Mouse (Mus musculus): ENCODE results near the gene Alpl. TPM values are rescaled to one million over a fixed set of nuclear protein-coding genes. Genes with fewer than 3 reads are reported as not detected.

The Alpl gene
- polyA plus RNA-seq, 1 experiment from 2014 or later: 9.8 TPM

- Histone ChIP-seq H3K4me1 (ENCODE audit: control insufficient read depth, insufficient read depth, low read length) (peaks cover 20% of the 10 kb centered on the region), H3K9me3 (replicated peaks; ENCODE audit: control insufficient read depth, low read length) (no peaks in the 10 kb centered on the region), H3K27ac (ENCODE audit: low read length) (no peak overlapping the region), H3K4me3 (replicated peaks; ENCODE audit: low read length) (no peak overlapping the region), H3K36me3 (ENCODE audit: control insufficient read depth, insufficient read depth, low read length) (no peaks in the 10 kb centered on the region), H3K27me3 (ENCODE audit: control insufficient read depth, insufficient read depth, low read length) (no peaks in the 10 kb centered on the region), H3K4me2 (ENCODE audit: low read depth, low read length) (no peak overlapping the region), H3K9ac (ENCODE audit: low read length) (no peak overlapping the region)
- no peak for ATAC-seq (ENCODE audit: insufficient read depth, low FRiP score)
- 61% methylated on average over 2 of the region's 2 CpGs for WGBS
Observed at GRCm38 (mm10) chr4:137754446-137754845, 41.7 kb downstream of the Alpl start.

- Histone ChIP-seq H3K27ac (ENCODE audit: low read length) (no peak overlapping the region), H3K4me1 (ENCODE audit: control insufficient read depth, insufficient read depth, low read length) (peaks cover 20% of the 10 kb centered on the region), H3K4me3 (replicated peaks; ENCODE audit: low read length) (no peak overlapping the region), H3K9me3 (replicated peaks; ENCODE audit: control insufficient read depth, low read length) (no peaks in the 10 kb centered on the region), H3K36me3 (ENCODE audit: control insufficient read depth, insufficient read depth, low read length) (no peaks in the 10 kb centered on the region), H3K27me3 (ENCODE audit: control insufficient read depth, insufficient read depth, low read length) (no peaks in the 10 kb centered on the region), H3K4me2 (ENCODE audit: low read depth, low read length) (no peak overlapping the region), H3K9ac (ENCODE audit: low read length) (no peak overlapping the region)
- no peak for ATAC-seq (ENCODE audit: insufficient read depth, low FRiP score)
- WGBS: 73% methylated on average over 7 of the region's 7 CpGs
Observed at GRCm38 (mm10) chr4:137753199-137753598, 43.0 kb downstream of the Alpl start.

GRCm38 (mm10) chr4:137752471-137752870, 43.7 kb downstream of the Alpl start:
- Histone ChIP-seq H3K27ac (ENCODE audit: low read length) (no peak overlapping the region), H3K4me2 (ENCODE audit: low read depth, low read length) (no peak overlapping the region), H3K9me3 (replicated peaks; ENCODE audit: control insufficient read depth, low read length) (no peaks in the 10 kb centered on the region), H3K27me3 (ENCODE audit: control insufficient read depth, insufficient read depth, low read length) (no peaks in the 10 kb centered on the region), H3K4me1 (ENCODE audit: control insufficient read depth, insufficient read depth, low read length) (peaks cover 20% of the 10 kb centered on the region), H3K36me3 (ENCODE audit: control insufficient read depth, insufficient read depth, low read length) (no peaks in the 10 kb centered on the region), H3K4me3 (replicated peaks; ENCODE audit: low read length) (no peak overlapping the region), H3K9ac (ENCODE audit: low read length) (no peak overlapping the region)
- 75% methylated on average over 15 of the region's 15 CpGs for WGBS
- ATAC-seq (ENCODE audit: insufficient read depth, low FRiP score): no peak

GRCm38 (mm10) chr4:137751717-137752116, 44.5 kb downstream of the Alpl start:
- peak overlapping the region; percentile 72 for H3K27ac ChIP-seq (ENCODE audit: low read length)
- no peak overlapping the region for H3K4me3 ChIP-seq (replicated peaks; ENCODE audit: low read length)
- no peak overlapping the region for H3K4me2 ChIP-seq (ENCODE audit: low read depth, low read length)
- H3K4me1 ChIP-seq (ENCODE audit: control insufficient read depth, insufficient read depth, low read length): peaks cover 20% of the 10 kb centered on the region
- no peaks in the 10 kb centered on the region for H3K36me3 ChIP-seq (ENCODE audit: control insufficient read depth, insufficient read depth, low read length)
- peak; percentile 63; the same call in 1 of the 2 replicates for ATAC-seq (ENCODE audit: insufficient read depth, low FRiP score)
- H3K27me3 ChIP-seq (ENCODE audit: control insufficient read depth, insufficient read depth, low read length): no peaks in the 10 kb centered on the region
- H3K9ac ChIP-seq (ENCODE audit: low read length): no peak overlapping the region
- 42% methylated on average over 9 of the region's 9 CpGs for WGBS
- H3K9me3 ChIP-seq (replicated peaks; ENCODE audit: control insufficient read depth, low read length): no peaks in the 10 kb centered on the region

GRCm38 (mm10) chr4:137751310-137751709, 44.9 kb downstream of the Alpl start:
- peak; percentile 81 for ATAC-seq (ENCODE audit: insufficient read depth, low FRiP score)

GRCm38 (mm10) chr4:137750121-137750520, 46.1 kb downstream of the Alpl start:
- Histone ChIP-seq H3K9ac (ENCODE audit: low read length) (no peak overlapping the region), H3K27ac (ENCODE audit: low read length) (no peak overlapping the region), H3K9me3 (replicated peaks; ENCODE audit: control insufficient read depth, low read length) (no peaks in the 10 kb centered on the region), H3K4me1 (ENCODE audit: control insufficient read depth, insufficient read depth, low read length) (peaks cover 20% of the 10 kb centered on the region), H3K36me3 (ENCODE audit: control insufficient read depth, insufficient read depth, low read length) (no peaks in the 10 kb centered on the region), H3K27me3 (ENCODE audit: control insufficient read depth, insufficient read depth, low read length) (no peaks in the 10 kb centered on the region), H3K4me2 (ENCODE audit: low read depth, low read length) (no peak overlapping the region), H3K4me3 (replicated peaks; ENCODE audit: low read length) (no peak overlapping the region)
- WGBS: 69% methylated on average over 9 of the region's 9 CpGs
- no peak for ATAC-seq (ENCODE audit: insufficient read depth, low FRiP score)

More at GRCm38 (mm10) chr4:137751310-137751709, 44.9 kb downstream of the Alpl start:
- 45% methylated on average over 8 of the region's 8 CpGs for WGBS
- H3K36me3 ChIP-seq (ENCODE audit: control insufficient read depth, insufficient read depth, low read length): no peaks in the 10 kb centered on the region
- peak overlapping the region; percentile 72 for H3K27ac ChIP-seq (ENCODE audit: low read length)
- H3K27me3 ChIP-seq (ENCODE audit: control insufficient read depth, insufficient read depth, low read length): no peaks in the 10 kb centered on the region
- H3K4me2 ChIP-seq (ENCODE audit: low read depth, low read length): no peak overlapping the region
- H3K4me3 ChIP-seq (replicated peaks; ENCODE audit: low read length): no peak overlapping the region
- peaks cover 20% of the 10 kb centered on the region for H3K4me1 ChIP-seq (ENCODE audit: control insufficient read depth, insufficient read depth, low read length)
- no peaks in the 10 kb centered on the region for H3K9me3 ChIP-seq (replicated peaks; ENCODE audit: control insufficient read depth, low read length)
- H3K9ac ChIP-seq (ENCODE audit: low read length): no peak overlapping the region

- H3K4me2 ChIP-seq (ENCODE audit: low read depth, low read length): no peak overlapping the region
- H3K27ac ChIP-seq (ENCODE audit: low read length): no peak overlapping the region
- no peaks in the 10 kb centered on the region for H3K9me3 ChIP-seq (replicated peaks; ENCODE audit: control insufficient read depth, low read length)
- no peak overlapping the region for H3K9ac ChIP-seq (ENCODE audit: low read length)
- H3K27me3 ChIP-seq (ENCODE audit: control insufficient read depth, insufficient read depth, low read length): no peaks in the 10 kb centered on the region
- WGBS: 63% methylated on average over 9 of the region's 9 CpGs
- peaks cover 20% of the 10 kb centered on the region for H3K4me1 ChIP-seq (ENCODE audit: control insufficient read depth, insufficient read depth, low read length)
- H3K4me3 ChIP-seq (replicated peaks; ENCODE audit: low read length): no peak overlapping the region
- ATAC-seq (ENCODE audit: insufficient read depth, low FRiP score): no peak
- H3K36me3 ChIP-seq (ENCODE audit: control insufficient read depth, insufficient read depth, low read length): no peaks in the 10 kb centered on the region
Observed at GRCm38 (mm10) chr4:137749680-137750079, 46.5 kb downstream of the Alpl start.

- Histone ChIP-seq H3K36me3 (ENCODE audit: control insufficient read depth, insufficient read depth, low read length) (no peaks in the 10 kb centered on the region), H3K4me3 (replicated peaks; ENCODE audit: low read length) (no peak overlapping the region), H3K9ac (ENCODE audit: low read length) (no peak overlapping the region), H3K27ac (ENCODE audit: low read length) (no peak overlapping the region), H3K9me3 (replicated peaks; ENCODE audit: control insufficient read depth, low read length) (no peaks in the 10 kb centered on the region), H3K4me1 (ENCODE audit: control insufficient read depth, insufficient read depth, low read length) (peaks cover 20% of the 10 kb centered on the region), H3K27me3 (ENCODE audit: control insufficient read depth, insufficient read depth, low read length) (no peaks in the 10 kb centered on the region), H3K4me2 (ENCODE audit: low read depth, low read length) (no peak overlapping the region)
- WGBS: 67% methylated on average over 4 of the region's 4 CpGs
- ATAC-seq (ENCODE audit: insufficient read depth, low FRiP score): no peak
Observed at GRCm38 (mm10) chr4:137748726-137749125, 47.5 kb downstream of the Alpl start.

- 64% methylated on average over 5 of the region's 5 CpGs for WGBS
- H3K27ac ChIP-seq (ENCODE audit: low read length): no peak overlapping the region
Observed at GRCm38 (mm10) chr4:137747590-137747989, 48.6 kb downstream of the Alpl start.

GRCm38 (mm10) chr4:137747091-137747490, 49.1 kb downstream of the Alpl start:
- Histone ChIP-seq H3K9ac (ENCODE audit: low read length) (no peak overlapping the region), H3K27me3 (ENCODE audit: control insufficient read depth, insufficient read depth, low read length) (no peaks in the 10 kb centered on the region), H3K4me2 (ENCODE audit: low read depth, low read length) (no peak overlapping the region), H3K4me3 (replicated peaks; ENCODE audit: low read length) (no peak overlapping the region), H3K4me1 (ENCODE audit: control insufficient read depth, insufficient read depth, low read length) (peaks cover 14% of the 10 kb centered on the region), H3K27ac (ENCODE audit: low read length) (no peak overlapping the region), H3K9me3 (replicated peaks; ENCODE audit: control insufficient read depth, low read length) (no peaks in the 10 kb centered on the region), H3K36me3 (ENCODE audit: control insufficient read depth, insufficient read depth, low read length) (no peaks in the 10 kb centered on the region)
- no peak for ATAC-seq (ENCODE audit: insufficient read depth, low FRiP score)
- WGBS: 85% methylated on average over 9 of the region's 9 CpGs

More at GRCm38 (mm10) chr4:137747590-137747989, 48.6 kb downstream of the Alpl start:
- H3K27me3 ChIP-seq (ENCODE audit: control insufficient read depth, insufficient read depth, low read length): no peaks in the 10 kb centered on the region
- H3K4me3 ChIP-seq (replicated peaks; ENCODE audit: low read length): no peak overlapping the region
- H3K36me3 ChIP-seq (ENCODE audit: control insufficient read depth, insufficient read depth, low read length): no peaks in the 10 kb centered on the region
- ATAC-seq (ENCODE audit: insufficient read depth, low FRiP score): no peak
- H3K4me2 ChIP-seq (ENCODE audit: low read depth, low read length): no peak overlapping the region
- H3K9me3 ChIP-seq (replicated peaks; ENCODE audit: control insufficient read depth, low read length): no peaks in the 10 kb centered on the region
- H3K4me1 ChIP-seq (ENCODE audit: control insufficient read depth, insufficient read depth, low read length): peaks cover 19% of the 10 kb centered on the region
- no peak overlapping the region for H3K9ac ChIP-seq (ENCODE audit: low read length)
